Mouse (Mus musculus) spleen, postnatal 4 days (tissue): ENCODE data around the gene Hinfp.
"Not testable (repeated sequence)": the region's sequence is repeated elsewhere in the genome, so short reads cannot be mapped to it uniquely, and the experiment has no call there.

ENCODE experiments used
- DNase-seq, 2 experiments: peaks; one replicate each; pipeline ENCODE4 v3.0.0; 2022; ENCODE audit warnings: low spot score in 2 of 2

The Hinfp gene

DNA sequence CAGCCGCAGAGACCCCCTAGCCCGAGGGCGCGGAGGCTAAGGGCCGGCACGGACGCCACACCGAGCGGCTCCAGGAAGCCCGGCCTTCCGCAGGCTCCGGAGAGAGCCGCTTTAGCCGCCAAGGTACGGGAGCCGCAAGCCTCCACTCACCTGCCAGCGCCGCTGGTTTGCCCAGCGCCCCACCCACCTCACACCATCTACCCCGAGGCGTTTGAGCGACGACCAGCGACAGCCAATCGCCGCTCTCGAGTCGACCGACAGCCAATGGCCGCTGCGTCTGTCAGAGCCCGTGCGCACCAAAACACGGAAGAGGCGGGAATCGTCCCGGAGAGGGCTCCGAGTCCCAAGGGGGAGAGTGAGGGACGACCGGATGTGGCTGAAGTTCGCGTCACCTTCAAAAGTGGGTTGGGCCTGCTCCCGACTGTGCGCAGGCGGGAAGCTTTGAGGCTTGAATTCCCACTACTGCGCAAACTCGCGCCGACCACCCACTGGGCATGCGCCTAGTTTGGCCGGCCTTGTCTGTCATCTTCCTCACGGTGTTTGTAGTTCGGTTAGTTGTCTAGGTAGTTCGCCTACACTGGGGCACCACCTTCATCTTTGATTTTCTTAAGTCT, at the start of gene Hinfp:
TSS of gene Hinfp (minus strand) at position 206 of the 614 bp plus-strand sequence.
- peak; percentile 96 to 97 for DNase-seq

DNA sequence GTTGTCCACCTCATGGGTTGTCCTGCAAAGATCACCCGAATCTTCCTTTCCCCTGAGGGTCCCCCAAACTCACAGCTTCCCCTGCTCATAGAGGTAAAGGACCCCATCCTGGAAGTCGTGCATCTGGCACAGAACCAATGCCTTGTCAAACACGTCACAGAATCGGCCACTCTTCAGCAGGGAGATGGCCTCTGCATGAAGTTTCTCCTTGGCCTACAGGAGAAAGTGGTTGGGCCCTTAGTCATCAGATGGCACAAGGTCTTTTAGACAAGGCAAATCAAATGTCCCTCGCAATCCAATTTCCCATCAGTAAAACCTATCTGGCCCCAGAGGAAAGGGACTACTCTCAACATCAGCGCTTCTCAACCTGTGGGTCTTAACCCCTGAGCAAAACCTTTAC, 47.7 kb upstream of the Hinfp start:
- DNase-seq, result no peak

DNA sequence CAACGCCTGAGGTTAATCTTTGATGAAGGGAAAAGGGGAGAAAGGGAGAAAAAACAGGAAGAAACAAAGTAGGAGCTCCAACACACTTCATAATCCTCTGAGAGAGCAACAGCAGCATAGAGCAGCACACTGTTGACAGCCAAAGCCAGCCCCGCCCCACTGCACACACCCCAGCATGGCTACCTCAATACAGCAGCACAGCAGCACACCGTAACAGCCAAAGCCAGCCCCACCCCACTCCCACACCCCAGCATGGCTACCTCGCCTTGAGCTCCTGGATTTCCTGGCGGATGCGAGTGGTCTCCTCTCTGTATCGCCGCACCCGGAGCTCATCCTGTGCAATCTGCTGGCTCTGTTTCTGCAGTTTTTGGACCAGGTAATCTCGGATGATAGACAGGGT, 46.9 kb upstream of the Hinfp start:
- DNase-seq, result no peak

DNA sequence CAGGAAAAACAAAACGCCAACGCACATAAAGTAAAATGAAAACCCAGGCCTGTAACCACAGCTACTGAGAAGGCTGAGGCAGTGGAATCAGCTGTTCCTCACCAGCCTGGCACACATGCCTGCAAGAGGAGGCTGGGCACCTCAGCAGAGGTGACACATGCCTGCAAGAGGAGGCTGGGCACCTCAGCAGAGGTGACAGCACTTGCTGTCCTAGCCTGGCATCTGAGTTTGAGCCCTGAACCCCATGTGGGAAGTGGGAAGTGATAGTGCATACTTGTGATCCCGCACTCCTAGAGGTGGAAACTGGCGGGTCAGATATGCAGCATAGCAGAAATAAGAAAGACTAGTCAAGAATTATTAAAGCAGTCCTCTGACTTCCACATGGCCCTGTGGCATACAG, 45.9 kb upstream of the Hinfp start:
- DNase-seq, result no peak

DNA sequence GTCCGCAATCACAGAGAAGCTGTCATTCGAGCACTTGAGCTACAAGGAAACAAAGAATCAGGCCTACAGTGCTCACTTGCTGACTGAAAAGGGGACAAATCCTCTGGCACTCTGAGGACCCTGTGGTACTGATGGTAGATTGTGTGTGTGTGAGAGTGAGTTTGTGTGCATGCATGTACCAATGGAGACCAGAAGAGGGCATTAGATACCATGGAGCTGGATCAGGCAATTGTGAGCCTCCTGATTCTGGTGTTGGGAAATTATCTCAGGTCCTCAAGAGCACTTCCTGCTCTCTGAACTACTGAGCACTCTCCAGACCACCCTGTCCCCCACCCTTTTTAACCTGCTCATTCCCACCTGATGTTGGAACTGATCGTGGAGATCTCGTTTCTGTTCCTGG, 43.1 kb upstream of the Hinfp start:
- DNase-seq, result no peak

DNA sequence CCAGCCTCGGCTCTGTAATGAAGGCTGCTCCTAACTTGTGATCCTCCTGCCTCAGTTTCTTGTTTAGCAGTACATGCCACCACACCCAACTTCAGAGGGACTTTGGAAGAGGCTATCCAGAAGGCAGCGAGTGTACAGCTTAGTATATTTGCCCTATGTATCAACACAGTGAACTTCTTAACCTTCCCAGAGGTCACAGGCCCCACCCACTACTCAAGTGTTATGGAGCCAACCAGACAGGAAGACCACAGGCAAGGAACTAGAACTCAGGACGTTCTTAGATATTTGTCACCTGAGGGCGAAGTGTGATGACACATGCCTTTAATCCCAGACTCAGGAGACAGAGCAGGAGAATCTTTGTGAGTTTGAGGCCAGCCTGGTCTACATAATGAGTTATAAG, 42.1 kb upstream of the Hinfp start:
- DNase-seq, result no peak

DNA sequence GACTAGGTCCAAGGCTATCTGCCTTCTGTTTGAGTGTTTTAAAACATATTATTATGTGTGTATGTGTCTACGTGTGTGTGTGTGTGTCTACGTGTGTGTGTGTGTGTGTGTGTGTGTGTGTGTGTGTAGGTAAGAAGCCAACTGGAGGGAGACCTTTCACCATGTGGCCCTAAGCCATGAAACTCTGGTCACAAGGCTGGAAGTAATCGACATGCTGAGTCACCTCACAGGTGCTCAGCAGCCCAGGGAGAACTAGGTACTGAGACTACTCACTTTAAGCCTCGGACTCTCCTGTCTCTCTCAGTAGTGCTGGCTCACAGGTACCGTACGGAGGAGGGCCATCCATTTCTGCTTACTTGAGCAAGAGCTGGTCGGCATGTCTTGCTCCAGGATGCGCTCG, 41.7 kb upstream of the Hinfp start:
- no peak for DNase-seq

DNA sequence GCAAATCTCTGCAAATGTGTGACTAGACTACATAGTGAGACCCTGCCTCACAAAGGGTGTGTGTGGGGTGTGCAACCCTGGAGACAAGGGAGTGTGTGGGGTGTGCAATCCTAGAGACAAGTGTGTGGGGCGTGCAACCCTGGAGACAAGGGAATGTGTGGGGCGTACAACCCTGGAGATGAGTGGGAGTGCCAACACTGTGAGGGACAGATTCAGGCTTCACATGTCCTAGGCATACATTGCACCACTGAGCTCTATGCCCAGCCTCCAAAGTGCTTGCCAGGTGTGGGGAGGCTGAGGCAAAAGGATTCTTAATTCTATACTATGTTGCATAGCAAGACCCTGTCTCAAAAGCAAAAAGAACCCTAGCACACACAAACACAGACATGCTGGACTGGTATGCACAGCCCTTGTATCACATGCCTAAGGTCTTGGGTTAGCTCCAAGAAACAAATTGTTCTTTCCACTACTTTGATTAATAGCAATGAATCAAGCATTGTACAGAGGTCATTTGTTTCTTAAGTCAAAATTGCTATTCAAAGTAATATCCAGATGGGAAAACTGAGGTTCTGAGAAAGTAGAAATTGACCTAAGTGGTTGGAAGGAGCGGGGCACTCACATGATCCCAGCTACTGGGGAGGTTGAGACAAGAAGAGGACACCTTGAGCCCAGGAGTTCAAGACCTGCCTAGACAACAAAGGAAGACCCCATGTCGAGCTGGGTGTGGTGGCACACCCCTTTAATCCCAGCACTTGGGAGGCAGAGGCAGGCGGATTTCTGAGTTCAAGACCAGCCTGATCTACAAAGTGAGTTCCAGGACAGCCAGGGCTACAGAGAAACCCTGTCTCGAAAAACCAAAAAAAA, 40.3 kb upstream of the Hinfp start:
- no peak for DNase-seq

DNA sequence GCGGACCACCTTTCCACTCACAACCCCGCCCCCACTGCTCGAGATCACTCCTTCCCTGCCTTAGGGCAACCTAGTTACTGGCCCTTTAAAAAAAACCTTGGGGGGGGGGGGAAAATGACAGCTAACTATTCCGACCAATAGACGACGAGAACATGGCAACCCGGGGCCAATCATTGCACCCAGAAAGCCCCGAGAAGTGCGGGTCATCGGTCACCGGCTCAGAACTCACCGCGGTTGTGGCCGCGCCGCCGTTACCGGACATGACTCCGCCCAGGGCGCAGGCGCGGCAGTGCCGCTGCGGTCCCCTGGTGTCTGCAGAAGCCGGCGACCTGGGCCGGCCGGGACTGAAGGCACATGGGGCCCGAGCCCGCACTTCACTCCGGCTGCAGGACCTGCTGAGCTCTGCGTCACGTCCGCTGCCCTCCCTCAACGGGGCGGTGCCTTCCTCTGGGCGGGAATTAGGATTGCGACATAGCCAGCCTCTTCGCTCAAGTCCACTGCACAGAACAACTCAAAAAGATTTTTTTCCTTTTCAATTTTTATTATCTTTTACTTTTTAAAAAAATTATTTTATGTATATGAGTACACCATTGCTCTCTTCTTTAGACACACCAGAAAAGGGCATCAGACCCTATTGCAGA, 38.4 kb upstream of the Hinfp start, which contains the start of gene Hmbs:
TSS of gene Hmbs (minus strand) at position 448 of the 641 bp plus-strand sequence.
- DNase-seq, result peak; percentile 91 to 92

DNA sequence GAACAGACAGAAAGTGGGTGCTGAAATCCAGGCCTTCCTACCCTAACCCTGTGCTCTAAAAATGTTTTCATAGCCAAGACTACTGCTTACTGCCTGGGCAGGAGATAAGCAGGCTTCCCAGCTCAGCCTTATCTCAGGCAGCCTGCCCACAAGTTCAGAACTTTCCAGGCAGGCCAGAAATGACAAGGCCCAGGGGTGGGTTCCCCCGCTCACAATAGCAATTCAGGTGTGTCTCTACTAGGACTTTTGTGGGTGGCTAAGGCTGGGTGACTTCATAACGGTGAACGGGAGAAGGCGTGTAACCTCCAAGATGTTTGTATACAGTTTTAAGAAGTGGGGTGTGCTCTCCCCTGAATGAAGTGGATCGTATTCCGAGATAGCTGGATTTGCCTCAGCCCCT, 37.8 kb upstream of the Hinfp start:
- peak; percentile 79 to 85 for DNase-seq

DNA sequence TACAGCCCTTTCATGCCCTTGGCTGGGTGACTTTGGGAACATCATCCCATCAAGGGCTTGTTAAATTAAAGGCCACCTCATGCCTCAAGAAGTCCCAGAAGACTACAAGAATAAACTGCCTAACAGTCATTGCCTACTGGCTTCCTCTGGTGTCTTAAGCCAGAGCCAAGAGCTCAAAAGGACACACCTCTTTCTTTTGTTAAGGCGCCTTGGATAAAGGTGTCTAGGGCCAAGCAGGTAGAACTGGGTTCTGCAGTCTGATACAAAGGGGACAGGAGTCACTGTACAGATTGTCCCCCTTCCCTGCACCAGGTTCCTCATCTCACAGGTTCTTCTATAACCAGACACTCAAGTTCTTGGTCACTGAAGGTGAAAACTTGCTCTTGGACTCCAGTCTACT, 37.1 kb upstream of the Hinfp start:
- DNase-seq, result peak in 1 of 2 experiments; percentile 71

DNA sequence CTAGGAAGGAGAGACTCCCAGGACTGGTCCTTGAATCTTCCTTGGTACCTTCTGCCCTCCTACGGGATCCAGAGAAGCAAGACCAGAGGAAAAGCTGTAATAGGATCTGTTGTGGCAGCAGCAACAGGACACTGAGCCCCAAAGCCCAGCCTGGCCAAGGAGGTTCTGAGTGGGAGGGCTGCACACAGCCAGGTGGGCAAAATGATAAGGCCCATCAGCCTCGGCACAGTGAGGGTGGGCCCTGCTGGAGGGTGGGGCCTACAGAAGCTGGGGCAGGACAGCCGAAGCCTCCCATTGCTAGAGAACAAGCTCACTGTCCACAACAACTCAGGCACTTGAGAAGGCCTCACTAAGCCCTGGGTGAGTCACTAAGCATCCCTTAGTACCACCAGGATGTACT, 36.7 kb upstream of the Hinfp start:
- DNase-seq, result peak; percentile 89 to 90

DNA sequence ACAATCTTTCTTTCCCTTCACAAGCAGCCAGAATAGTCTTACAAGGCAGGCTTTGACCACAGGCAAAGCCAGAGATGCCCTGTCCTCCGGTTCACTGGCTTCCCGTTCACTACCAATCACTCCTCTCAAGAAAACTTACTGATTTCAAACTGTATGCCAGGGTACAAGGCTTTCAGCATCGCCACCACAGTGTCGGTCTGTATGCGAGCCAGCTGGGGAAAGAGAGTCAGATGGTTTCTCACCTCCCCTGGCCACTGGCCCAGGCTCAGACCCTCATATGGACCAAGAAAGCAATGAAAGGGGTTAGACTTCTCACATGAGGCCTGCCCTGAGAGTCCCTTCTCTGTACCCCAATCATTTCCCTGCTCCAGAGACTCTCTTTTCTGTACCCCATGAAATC, 36.0 kb upstream of the Hinfp start:
- peak in 1 of 2 experiments; percentile 68 for DNase-seq

DNA sequence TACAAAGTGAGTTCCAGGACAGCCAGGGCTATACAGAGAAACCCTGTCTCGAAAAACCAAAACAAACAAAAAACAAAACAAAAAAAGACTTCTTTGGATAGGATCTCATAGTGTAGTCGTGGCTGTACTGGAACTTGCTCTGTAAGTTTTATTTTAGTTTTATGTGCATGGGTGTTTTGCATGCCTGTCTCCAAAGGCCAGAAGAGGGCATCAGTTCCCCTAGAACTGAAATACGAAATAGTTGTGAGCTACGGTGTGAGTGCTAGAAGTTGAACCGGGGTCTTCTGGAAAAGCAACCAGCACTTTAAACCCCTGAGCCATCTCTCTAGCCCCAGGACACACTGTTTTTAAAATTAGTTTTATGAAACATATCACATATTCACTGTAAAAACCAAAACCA, 33.1 kb upstream of the Hinfp start:
- DNase-seq, result no peak

DNA sequence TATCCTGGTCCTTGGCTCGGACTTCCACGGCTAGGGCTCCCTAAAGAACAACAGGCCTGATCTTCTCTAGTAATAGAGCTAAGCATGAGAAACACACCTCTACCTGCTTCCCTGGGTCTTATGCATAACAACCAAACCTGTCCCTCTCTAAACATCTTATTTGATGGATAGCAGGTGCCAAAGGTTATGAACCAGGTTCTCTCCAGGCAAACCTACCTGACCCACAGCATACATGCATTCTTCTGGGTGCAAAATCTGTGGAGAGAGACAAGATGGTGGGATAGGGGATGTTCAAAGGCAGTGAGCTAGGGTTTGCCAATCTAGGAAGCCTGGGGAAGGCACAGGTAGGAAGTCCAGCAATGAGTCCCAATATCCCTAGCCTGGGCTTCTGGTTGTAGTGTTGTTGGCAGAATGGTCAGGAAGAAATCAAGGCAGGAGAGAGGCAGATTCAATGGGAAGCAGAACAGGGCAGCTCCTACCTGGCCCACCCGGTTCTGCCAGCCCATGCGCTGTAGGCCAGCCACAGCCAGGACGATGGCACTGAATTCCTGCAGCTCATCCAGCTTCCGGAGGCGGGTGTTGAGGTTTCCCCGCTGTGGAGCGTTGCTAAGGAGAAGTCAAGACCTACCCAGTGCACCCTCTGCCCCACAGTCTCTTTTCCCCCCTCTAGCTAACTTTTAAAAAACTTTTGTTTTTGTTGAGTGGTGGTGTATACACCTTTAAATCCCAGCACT, 32.1 kb upstream of the Hinfp start:
- DNase-seq, result no peak

DNA sequence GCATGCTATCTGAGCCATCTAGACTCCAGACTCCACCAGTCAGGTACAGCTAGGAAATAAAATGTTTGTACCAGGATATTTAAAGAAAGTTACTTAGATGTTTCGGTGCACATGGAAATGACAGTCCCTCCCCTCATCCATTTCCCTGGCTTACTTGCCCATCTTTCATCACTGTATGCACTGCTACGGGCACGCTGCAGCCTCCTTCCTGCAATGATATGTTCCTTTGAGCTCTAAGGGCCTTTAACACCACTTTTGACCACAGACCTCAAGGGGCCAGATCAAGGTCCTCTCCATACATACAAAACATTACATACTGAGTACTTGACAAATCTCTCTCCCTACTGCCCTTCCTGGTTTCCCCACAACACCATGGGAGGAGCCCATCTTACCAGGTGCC, 31.5 kb upstream of the Hinfp start:
- DNase-seq, result peak in 1 of 2 experiments; percentile 25

DNA sequence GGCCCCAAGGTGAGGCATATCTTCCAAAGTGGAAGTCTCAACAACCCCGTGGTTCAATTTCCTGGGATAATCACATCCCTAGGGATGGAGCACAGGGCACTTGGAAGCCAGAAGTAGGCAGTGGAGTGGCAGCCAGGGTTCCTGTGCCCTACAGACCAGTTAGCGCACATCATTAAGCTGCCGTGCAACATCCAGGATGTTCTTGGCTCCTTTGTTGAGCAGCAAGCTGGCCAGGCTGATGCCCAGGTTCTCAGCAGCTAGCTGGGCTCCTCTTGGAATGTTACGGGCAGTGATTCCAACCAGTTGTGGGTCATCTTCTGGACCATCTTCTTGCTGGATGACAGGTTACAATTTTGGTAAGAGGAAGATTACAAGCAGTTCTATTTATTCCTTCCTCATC, 31.0 kb upstream of the Hinfp start:
- not testable (repeated sequence) for DNase-seq

DNA sequence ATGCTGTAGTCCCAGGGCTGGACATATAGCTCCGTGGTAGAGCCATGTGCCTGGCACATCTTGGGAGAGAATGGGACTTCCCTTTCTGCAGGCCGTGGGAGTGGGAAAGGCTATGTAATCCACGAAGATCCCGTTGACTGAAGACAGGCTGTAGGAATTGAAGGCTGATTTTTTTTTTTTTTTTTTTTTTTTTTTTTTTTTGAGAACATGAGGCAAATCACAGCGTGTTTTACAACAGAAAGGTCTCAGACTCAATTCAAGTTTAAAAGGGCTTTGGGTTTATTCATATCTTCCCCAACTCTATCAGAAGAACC, 30.6 kb upstream of the Hinfp start:
- DNase-seq, result no peak

DNA sequence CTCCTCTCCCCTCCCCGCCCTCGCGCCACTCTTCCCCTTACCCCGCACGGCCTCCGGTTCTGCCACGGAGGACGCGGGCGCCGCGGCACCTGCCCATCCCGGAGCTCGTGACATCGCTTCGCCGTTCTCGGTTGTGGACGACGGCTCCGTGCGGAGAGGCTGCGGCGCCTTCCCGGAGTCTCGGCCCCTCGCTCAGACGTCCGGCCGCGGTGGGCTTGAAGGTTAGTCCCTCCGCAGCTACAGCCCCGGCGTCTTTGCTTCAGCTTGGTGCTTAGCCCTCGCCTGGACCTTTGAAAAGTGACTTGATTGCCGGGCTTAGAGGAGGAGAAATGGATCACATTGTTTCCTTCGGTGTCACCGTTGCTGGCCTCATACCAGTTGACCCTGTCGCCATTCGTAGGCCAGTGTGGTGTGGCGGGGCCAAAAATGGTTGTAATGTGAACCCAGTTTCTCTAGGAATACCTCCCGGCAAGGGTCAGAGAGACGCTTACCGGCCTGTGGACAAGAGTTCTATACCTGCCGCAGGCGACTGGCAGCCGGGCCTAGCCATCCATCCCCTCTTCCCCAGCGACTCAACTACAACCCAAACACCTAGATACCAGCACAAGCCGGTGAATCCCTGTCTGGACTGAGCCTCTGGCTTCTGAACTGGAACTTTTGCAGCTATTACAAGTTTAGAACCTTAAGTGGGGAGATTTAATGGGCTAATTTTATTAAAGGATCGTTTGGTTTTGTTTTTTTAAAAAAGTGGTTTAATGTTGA, 30.0 kb upstream of the Hinfp start:
- peak; percentile 66 to 89 for DNase-seq

DNA sequence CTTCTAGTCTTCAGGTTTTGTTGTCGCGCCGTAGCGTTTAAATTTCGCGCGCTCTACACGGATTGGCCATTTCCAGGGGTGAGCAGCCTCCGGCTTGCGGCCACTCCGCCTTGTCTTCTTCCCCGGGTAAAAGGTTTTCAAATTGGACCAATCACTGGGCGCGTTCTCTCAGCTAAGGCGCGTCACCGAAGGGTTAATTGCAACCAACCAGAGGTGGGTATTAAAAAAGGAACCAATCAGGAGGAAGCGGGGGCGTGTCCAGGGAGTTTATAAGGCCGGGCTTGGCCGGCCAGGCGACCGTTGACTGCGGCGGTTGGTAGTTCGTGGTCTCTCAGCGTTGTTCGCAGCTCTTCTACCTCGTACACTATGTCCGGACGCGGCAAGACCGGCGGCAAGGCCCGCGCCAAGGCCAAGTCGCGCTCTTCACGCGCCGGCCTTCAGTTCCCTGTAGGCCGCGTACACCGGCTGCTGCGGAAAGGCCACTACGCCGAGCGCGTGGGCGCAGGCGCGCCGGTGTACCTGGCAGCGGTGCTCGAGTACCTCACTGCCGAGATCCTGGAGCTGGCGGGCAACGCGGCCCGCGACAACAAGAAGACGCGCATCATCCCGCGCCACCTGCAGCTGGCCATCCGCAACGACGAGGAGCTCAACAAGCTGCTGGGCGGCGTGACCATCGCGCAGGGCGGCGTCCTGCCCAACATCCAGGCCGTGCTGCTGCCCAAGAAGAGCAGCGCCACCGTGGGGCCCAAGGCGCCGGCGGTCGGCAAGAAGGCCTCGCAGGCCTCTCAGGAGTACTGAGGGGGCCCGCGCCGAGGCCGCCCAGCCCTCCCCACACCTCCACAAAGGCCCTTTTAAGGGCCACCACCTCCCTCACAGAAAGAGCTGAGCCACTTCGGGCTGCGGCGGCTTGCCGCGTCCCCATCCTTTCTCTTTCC, 29.2 kb upstream of the Hinfp start, which contains the start of gene H2afx:
TSS of gene H2afx (plus strand) at position 299 of the 935 bp plus-strand sequence.
- peak; percentile 99 for DNase-seq
